Mouse (Mus musculus) kidney, embryonic 15.5 days (tissue): ENCODE measurements around the gene Slc35f5. TPM values are rescaled to one million over a fixed set of nuclear protein-coding genes. Genes with fewer than 3 reads are reported as not detected.

Source experiments
- ATAC-seq: fragments of 200-750 bp; cut with Nextera tagmentation; replicated peaks from 2 replicates; pipeline ENCODE4 v1.8.0; 2017; ENCODE audit warnings: moderate TSS enrichment; ENCODE audit not compliant: low FRiP score
- H3K27ac ChIP-seq: fragments of 300-500 bp; sonication (generic); 2 replicates; pipeline ENCODE4 v1.5.1; 2015; ENCODE audit warnings: mild to moderate bottlenecking, inconsistent platforms
- H3K27me3 ChIP-seq: fragments of 300-500 bp; sonication (generic); 2 replicates; pipeline ENCODE4 v1.6.1; 2015; ENCODE audit warnings: inconsistent platforms
- H3K36me3 ChIP-seq: fragments of 300-500 bp; sonication (generic); 2 replicates; pipeline ENCODE4 v1.6.1; 2015; ENCODE audit warnings: inconsistent platforms
- H3K4me1 ChIP-seq: fragments of 300-500 bp; sonication (generic); 2 replicates; pipeline ENCODE4 v1.6.1; 2015; ENCODE audit warnings: inconsistent platforms
- H3K4me2 ChIP-seq: fragments of 300-500 bp; sonication (generic); 2 replicates; pipeline ENCODE4 v1.6.1; 2015; ENCODE audit warnings: moderate library complexity, mild to moderate bottlenecking, inconsistent platforms
- H3K4me3 ChIP-seq: fragments of 300-500 bp; sonication (generic); replicated peaks from 2 replicates; pipeline ENCODE4 v1.5.1; 2015; ENCODE audit warnings: mild to moderate bottlenecking, inconsistent platforms
- H3K9ac ChIP-seq: fragments of 300-500 bp; sonication (generic); 2 replicates; pipeline ENCODE4 v1.6.1; 2015; ENCODE audit warnings: mild to moderate bottlenecking, inconsistent platforms
- H3K9me3 ChIP-seq: fragments of 300-500 bp; sonication (generic); replicated peaks from 2 replicates; pipeline ENCODE4 v1.6.1; 2016; ENCODE audit warnings: inconsistent platforms
- WGBS: fragments of 180-500 bp; shearing (Covaris S2); methylation state at CpG from one replicate; pipeline ENCODE4 v1.1.7; 2015; ENCODE audit warnings: mixed read lengths; 5-methylcytosine and 5-hydroxymethylcytosine counted together
- polyA plus RNA-seq: library from polyadenylated mRNA; unstranded; fragments of >200 nt; fragmentation: Nextera tagmentation; extraction: Ambion mirVana; gene quantifications from 2 replicates; pipeline ENCODE4 v1.2.1, GENCODE M21; 2015

Gene Slc35f5
- polyA plus RNA-seq, 1 experiment from 2014 or later = 51.9 TPM

DNA sequence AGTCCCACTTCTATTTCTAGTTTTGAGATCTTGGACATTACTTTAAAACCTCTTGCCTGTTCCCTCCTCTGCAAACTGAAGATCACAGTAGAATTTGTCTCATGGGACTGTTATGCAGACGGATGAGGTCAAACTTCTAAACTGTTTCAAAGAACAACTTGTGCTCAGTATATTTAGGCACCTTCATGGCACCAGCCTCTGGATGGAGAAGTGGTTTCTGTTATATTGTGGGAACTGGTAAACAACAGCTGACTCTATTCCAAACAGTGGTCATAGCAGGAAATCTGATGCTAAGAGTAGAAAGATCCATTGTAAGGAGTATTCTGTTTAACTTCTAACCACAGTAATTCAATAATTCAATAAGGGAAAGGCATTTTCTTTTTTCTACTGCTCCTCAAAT lies 17.7 kb downstream of the Slc35f5 start:
- peaks cover 77% of the 10 kb centered on the region for H3K36me3 ChIP-seq
- WGBS = 77% methylated on average over 1 of the region's 1 CpGs

DNA sequence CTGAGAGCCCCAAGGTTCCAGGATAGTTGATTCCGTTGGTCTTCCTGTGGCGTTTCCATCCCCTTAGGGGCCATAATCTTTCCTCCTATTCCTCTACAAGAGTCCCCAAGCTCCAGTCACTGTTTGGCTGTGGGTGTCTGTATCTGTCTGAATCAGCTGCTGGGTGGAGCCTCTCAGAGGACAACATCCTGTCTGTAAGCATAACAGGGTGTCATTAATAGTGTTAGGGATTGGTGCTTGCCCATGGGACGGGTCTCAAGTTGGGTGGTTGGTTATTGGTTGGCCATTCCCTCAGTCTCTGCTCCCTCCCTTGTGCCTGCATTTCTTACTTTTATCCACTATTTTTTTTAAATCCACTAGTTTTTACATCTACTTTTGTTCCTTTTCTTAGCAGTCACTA lies 20.7 kb downstream of the Slc35f5 start:
- Histone ChIP-seq H3K9ac (no peak overlapping the region), H3K27me3 (no peaks in the 10 kb centered on the region), H3K9me3 (no peaks in the 10 kb centered on the region), H3K4me3 (no peak overlapping the region), H3K4me2 (no peak overlapping the region), H3K27ac (no peak overlapping the region), H3K4me1 (no peaks in the 10 kb centered on the region), H3K36me3 (peaks cover 67% of the 10 kb centered on the region)
- 94% methylated on average over 3 of the region's 3 CpGs for WGBS
- ATAC-seq = no peak

More for the DNA sequence above, 17.7 kb downstream of the Slc35f5 start:
- H3K4me3 ChIP-seq = no peak overlapping the region
- no peaks in the 10 kb centered on the region for H3K27me3 ChIP-seq
- H3K9me3 ChIP-seq = no peaks in the 10 kb centered on the region
- no peak for ATAC-seq
- H3K9ac ChIP-seq = no peak overlapping the region
- no peak overlapping the region for H3K27ac ChIP-seq
- H3K4me2 ChIP-seq = no peak overlapping the region
- H3K4me1 ChIP-seq = no peaks in the 10 kb centered on the region

DNA sequence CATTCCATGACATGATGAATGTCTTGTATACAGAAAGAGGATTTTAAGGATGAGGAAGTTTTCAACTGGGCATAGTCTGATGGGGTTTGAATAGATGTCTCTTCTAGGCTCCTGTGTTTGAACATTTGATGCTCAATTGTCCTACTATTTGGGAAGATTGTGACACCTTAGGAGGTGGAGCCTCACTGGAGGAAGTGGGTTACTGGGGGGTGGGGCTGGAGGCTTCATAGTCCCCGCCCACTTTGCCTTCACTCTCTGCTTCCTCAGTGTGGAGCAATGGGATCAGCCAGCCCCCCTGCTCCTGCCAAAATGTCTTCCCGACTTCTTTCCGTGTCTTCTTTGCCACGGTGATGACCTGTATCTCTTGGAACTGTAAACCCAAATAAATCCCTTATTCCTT lies 43.2 kb downstream of the Slc35f5 start:
- no peaks in the 10 kb centered on the region for H3K4me1 ChIP-seq
- H3K4me3 ChIP-seq = no peak overlapping the region
- no peaks in the 10 kb centered on the region; the same call in 1 of the 2 replicates for H3K9me3 ChIP-seq
- H3K27ac ChIP-seq = no peak overlapping the region
- H3K9ac ChIP-seq = no peak overlapping the region
- H3K27me3 ChIP-seq = no peaks in the 10 kb centered on the region
- 84% methylated on average over 4 of the region's 4 CpGs for WGBS
- no peaks in the 10 kb centered on the region for H3K36me3 ChIP-seq
- no peak overlapping the region for H3K4me2 ChIP-seq
- no peak for ATAC-seq

DNA sequence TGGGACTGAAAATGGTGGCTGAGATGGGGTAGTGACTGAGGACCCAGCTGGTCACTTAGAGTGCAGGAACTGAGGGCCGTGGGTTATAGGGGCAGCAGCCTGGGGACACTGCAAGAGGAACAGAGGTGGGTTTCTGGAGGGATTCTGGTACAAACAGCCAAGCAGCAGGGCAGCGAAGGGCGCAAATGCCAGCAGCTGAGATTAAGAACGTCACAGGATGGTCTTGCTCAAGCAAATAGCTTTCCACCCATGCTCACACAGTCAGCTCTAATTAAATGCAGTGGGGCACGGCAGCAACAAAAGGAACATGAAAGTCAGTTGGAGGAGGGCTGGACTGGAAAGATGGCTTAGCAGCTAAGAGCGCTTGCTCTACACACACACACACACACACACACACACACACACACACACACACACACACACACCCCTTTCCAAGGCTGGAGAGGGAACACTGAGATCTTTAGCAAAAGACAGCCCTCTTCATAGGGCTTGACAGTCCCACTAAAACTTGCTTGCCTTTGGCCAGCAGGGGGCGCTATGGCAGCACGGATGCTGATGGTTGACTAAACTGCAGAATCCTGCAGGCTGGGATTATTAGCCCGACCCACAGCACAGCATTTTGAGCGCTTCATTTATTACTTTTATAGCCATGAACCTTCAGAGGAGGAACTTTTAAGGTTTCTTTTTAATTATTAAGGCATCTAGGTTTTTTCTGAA lies 46.9 kb downstream of the Slc35f5 start:
- ATAC-seq = peak; percentile 91
- Histone ChIP-seq H3K4me3 (no peak overlapping the region), H3K27me3 (no peaks in the 10 kb centered on the region), H3K4me1 (no peaks in the 10 kb centered on the region), H3K9me3 (no peaks in the 10 kb centered on the region), H3K9ac (no peak overlapping the region), H3K27ac (no peak overlapping the region), H3K36me3 (no peaks in the 10 kb centered on the region), H3K4me2 (0 out of 2 replicates have a peak overlapping the region, but pooled peaks have one; percentile 4)
- WGBS = 25% methylated on average over 9 of the region's 10 CpGs

DNA sequence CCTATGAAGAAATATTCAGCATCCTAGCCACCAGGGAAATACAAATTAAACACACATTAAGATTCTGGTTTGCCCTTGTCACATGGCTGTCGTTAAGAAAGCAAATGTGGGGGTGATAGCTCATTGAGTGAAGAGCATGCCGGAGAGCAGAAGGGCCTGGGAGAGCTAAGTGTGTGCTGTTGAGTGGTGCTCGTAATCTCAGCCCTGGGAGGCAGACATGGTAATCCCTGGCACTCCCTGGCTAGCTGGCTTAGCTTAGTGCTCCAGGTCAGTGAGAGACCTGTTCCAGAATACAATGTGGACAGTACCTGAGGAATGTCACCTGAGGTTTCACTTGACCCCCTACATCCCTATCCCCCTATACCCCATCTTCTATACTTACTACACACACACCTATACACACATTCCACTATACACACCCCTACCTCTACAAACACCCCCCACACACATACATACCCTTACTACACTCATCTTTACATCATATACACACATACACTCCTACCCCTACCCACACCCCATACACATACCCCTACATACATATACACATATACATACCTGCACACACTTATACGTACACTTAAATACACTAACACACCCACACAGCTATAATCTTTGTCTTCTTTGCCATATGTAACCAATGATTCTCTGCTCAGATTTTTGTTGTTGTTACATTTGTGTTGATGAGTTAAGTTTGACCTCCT lies 64.1 kb downstream of the Slc35f5 start:
- H3K4me3 ChIP-seq = no peak overlapping the region
- no peak overlapping the region for H3K9ac ChIP-seq
- H3K4me2 ChIP-seq = no peak overlapping the region
- WGBS = 81% methylated on average over 4 of the region's 4 CpGs
- ATAC-seq = no peak
- H3K27me3 ChIP-seq = no peaks in the 10 kb centered on the region
- H3K9me3 ChIP-seq = no peaks in the 10 kb centered on the region
- H3K27ac ChIP-seq = no peak overlapping the region
- H3K4me1 ChIP-seq = no peaks in the 10 kb centered on the region
- no peaks in the 10 kb centered on the region for H3K36me3 ChIP-seq

DNA sequence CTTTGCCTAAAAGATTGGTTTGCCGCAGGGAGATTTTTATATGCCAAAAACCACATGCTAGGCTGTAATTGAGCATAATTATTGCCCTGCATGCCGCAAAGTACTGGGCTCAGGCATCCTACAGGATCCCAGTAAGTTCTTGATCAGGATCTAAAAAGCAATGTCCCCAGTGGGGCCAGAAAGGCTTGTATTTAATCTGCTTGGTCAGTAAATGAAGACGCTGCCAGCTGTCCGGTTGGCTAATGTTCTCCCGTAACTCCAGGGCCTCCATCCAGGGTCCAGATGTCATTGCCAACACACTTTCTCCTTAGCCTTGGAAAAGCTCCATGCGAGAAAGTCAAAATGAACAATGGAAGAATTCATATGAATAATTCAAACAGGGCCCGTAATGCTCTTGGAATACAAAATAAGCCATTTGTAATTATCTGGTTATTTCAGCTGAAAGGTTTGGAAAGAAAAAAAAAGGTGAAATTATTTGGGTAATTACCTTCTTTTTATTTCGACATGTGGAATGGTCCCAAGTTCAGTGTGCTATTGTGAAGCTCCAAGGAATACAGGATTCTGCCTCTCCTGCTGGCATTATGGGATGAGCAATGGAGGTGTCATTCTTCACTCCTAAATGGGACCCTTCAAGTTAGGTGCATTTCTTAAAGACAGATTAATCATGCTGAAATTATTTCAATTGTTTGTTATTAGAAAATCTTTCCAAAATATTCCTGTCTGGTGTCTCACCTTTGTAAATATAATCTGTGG lies 79.3 kb downstream of the Slc35f5 start:
- Histone ChIP-seq H3K27me3 (no peaks in the 10 kb centered on the region), H3K27ac (no peak overlapping the region), H3K9me3 (no peaks in the 10 kb centered on the region), H3K4me2 (no peak overlapping the region), H3K9ac (no peak overlapping the region), H3K4me3 (no peak overlapping the region), H3K4me1 (no peaks in the 10 kb centered on the region), H3K36me3 (no peaks in the 10 kb centered on the region)
- no peak for ATAC-seq
- 90% methylated on average over 8 of the region's 8 CpGs for WGBS

DNA sequence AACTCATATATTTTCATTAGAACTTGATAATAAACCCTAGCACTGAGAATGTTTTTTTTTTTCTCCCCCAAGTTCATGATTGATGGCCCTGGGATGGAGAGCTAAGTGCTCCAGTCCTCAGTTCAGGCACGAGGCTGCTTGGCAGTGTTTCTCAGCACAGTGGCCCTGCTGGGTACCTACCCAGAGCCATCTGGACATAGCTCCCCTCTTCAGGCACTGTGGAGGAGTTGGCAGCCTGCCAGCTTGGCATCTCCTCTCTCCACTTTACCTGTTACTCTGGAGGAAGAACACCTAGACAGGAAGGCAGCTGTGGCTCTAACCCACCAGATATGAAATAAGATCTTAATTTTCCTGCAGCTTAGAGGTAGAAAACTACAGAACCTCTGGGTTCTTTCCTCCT lies 83.2 kb downstream of the Slc35f5 start:
- H3K4me1 ChIP-seq = no peaks in the 10 kb centered on the region
- no peak overlapping the region for H3K4me3 ChIP-seq
- H3K9ac ChIP-seq = no peak overlapping the region
- no peak overlapping the region for H3K27ac ChIP-seq
- H3K9me3 ChIP-seq = no peaks in the 10 kb centered on the region
- 17% methylated on average over 1 of the region's 1 CpGs for WGBS
- no peaks in the 10 kb centered on the region for H3K27me3 ChIP-seq
- H3K4me2 ChIP-seq = no peak overlapping the region
- H3K36me3 ChIP-seq = no peaks in the 10 kb centered on the region
- no peak for ATAC-seq

Other genes starting within 250 kb of the Slc35f5 start
- gene Actr3, start 124.9 kb upstream of the Slc35f5 start, polyA plus RNA-seq = 253 and 254 TPM in 2 replicates
- 3.6 TPM in 2 replicates for gene Gpr39, start 116.4 kb downstream of the Slc35f5 start, polyA plus RNA-seq